Mouse (Mus musculus) midbrain, postnatal 0 days (tissue): Measurements from ENCODE around the gene Rora. TPM values are rescaled to one million over a fixed set of nuclear protein-coding genes. Genes with fewer than 3 reads are reported as not detected.
A peak's percentile ranks its signal among the peaks of the same experiment; 100 is the strongest.
"Not testable (repeated sequence)": the region's sequence is repeated elsewhere in the genome, so short reads cannot be mapped to it uniquely, and the experiment has no call there.

Source experiments
- ATAC-seq: fragments of 200-750 bp; cut with Nextera tagmentation; 2 replicates; pipeline ENCODE4 v1.8.0; 2017; ENCODE audit warnings: moderate number of reproducible peaks, mild to moderate bottlenecking, moderate TSS enrichment, moderate library complexity; ENCODE audit not compliant: low FRiP score
- DNase-seq: peaks from one replicate; pipeline ENCODE4 v3.0.0-alpha.2; 2015; ENCODE audit warnings: low spot score
- H3K27ac ChIP-seq: fragments of 300-500 bp; sonication (generic); 2 replicates; pipeline ENCODE4 v1.5.1; 2014; ENCODE audit warnings: low read depth, mild to moderate bottlenecking, low read length, mixed read lengths
- H3K27me3 ChIP-seq: fragments of 300-500 bp; sonication (generic); 2 replicates; pipeline ENCODE4 v1.6.1; 2014; ENCODE audit warnings: low read length, control low read depth, mixed read lengths; ENCODE audit not compliant: insufficient read depth
- H3K36me3 ChIP-seq: fragments of 300-500 bp; sonication (generic); 2 replicates; pipeline ENCODE4 v1.6.1; 2014; ENCODE audit warnings: low read length, control low read depth, mixed read lengths; ENCODE audit not compliant: insufficient read depth
- H3K4me1 ChIP-seq: fragments of 300-500 bp; sonication (generic); 2 replicates; pipeline ENCODE4 v1.6.1; 2014; ENCODE audit warnings: mild to moderate bottlenecking, control low read depth, antibody characterized with exemption, low read length, mixed read lengths; ENCODE audit not compliant: insufficient read depth
- H3K4me2 ChIP-seq: fragments of 300-500 bp; sonication (generic); 2 replicates; pipeline ENCODE4 v1.6.1; 2014; ENCODE audit warnings: low read depth, mild to moderate bottlenecking, low read length, mixed read lengths; ENCODE audit not compliant: poor library complexity, severe bottlenecking
- H3K4me3 ChIP-seq: fragments of 300-500 bp; sonication (generic); 2 replicates; pipeline ENCODE4 v1.5.1; 2014; ENCODE audit warnings: low read depth, mild to moderate bottlenecking, low read length, moderate library complexity
- H3K9ac ChIP-seq: fragments of 300-500 bp; sonication (generic); replicated peaks from 2 replicates; pipeline ENCODE4 v1.6.1; 2014; ENCODE audit warnings: mild to moderate bottlenecking, low read length, moderate library complexity, mixed read lengths; ENCODE audit not compliant: poor library complexity, severe bottlenecking
- H3K9me3 ChIP-seq: fragments of 300-500 bp; sonication (generic); 2 replicates; pipeline ENCODE4 v1.6.1; 2016; ENCODE audit warnings: low read length, control low read depth
- CTCF ChIP-seq: IDR thresholded peaks from 2 replicates; pipeline ENCODE4 v1.5.1; 2016; ENCODE audit warnings: antibody characterized with exemption, mild to moderate bottlenecking
- WGBS: fragments of 180-500 bp; shearing (Covaris S2); extraction: QIAGEN DNeasy Blood & Tissue Kit; methylation state at CpG from one replicate; pipeline ENCODE4 v1.1.7; 2014; 5-methylcytosine and 5-hydroxymethylcytosine counted together
- polyA plus RNA-seq: library from polyadenylated mRNA; unstranded; fragments of >200 nt; fragmentation: Nextera tagmentation; extraction: Ambion mirVana; gene quantifications from 2 replicates; pipeline ENCODE4 v1.2.1, GENCODE M21; 2015
- total RNA-seq: library from RNA; depleted of rRNA; stranded (reverse); fragments of >200 nt; gene quantifications from 2 replicates; pipeline ENCODE4 v1.2.3, GENCODE M21; 2014

Rora gene
- total and polyA plus RNA-seq, 2 experiments from 2014 or later: 28.2 to 49.6 TPM

DNA sequence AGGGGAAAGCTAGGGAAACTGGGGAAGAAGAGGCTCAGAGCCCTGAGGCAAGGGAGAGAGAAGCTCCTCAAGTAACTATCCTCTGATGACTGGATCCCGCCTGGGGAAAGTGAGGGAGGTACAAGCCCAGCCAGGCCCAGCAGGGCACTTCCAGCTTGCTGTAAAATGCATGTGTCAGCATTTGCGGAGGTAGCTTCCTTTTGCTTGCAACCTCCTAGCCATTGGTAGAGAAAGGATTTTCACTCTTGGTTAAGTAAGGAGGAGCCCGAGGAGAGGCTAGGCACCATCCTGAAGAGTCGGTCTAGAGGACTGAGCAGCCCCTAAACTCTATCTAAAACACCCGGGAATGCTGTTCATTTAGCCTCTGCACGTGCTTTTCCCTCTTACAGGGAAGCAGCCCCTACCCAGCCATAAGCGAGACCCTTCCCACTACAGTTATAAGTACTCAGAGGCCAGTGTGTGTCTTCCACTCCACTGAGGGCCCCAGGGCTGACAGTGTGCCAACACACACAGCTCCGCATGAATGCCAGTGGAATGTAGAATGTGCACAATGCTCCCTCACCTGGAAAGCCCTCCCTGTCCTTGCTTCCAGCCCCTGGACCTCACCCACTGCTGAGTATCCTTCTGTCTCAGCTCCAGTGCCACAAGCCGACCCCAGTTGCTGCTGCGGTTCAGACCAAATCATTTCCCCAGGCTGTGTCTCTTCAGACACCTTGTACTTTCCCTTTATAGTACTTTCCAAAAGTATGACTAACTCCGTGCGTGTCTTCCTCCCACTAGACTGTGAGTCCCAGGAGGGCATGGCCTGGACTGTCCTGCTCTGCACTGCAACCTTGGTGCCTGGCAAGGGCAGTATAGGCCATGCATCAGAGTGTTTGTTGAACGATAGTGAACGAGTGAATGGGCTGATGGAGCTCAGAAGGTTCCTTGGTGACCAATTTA is 431.4 kb downstream of the Rora start:
- H3K36me3 ChIP-seq: no peaks in the 10 kb centered on the region
- DNase-seq (no peak), ATAC-seq (no peak; the same call in 1 of the 2 replicates)
- H3K4me2 ChIP-seq: peak overlapping the region; percentile 3; the same call in 1 of the 2 replicates
- no peak overlapping the region for H3K4me3 ChIP-seq
- WGBS: 54% methylated on average over 14 of the region's 14 CpGs
- no peak for TF ChIP-seq CTCF
- H3K9ac ChIP-seq: no peak overlapping the region
- peak overlapping the region; percentile 51 for H3K27ac ChIP-seq
- 0 out of 2 replicates have a peak, but pooled peaks cover 4% of the 10 kb centered on the region for H3K4me1 ChIP-seq
- H3K9me3 ChIP-seq: no peaks in the 10 kb centered on the region
- no peaks in the 10 kb centered on the region for H3K27me3 ChIP-seq

- 0 out of 2 replicates have a peak, but pooled peaks cover 4% of the 10 kb centered on the region for H3K4me1 ChIP-seq
- H3K9me3 ChIP-seq: no peaks in the 10 kb centered on the region
- no peak overlapping the region for H3K9ac ChIP-seq
- no peak for DNase-seq
- H3K27me3 ChIP-seq: no peaks in the 10 kb centered on the region
- no peak for ATAC-seq
- 93% methylated on average over 4 of the region's 4 CpGs for WGBS
- no peak for TF ChIP-seq CTCF
- no peak overlapping the region for H3K4me2 ChIP-seq
- no peaks in the 10 kb centered on the region for H3K36me3 ChIP-seq
- no peak overlapping the region for H3K27ac ChIP-seq
- no peak overlapping the region for H3K4me3 ChIP-seq
These were observed 433.3 kb downstream of the Rora start for GRCm38 (mm10) chr9:69086844-69087243.

GRCm38 (mm10) chr9:69087325-69087724 is 433.7 kb downstream of the Rora start:
- no peaks in the 10 kb centered on the region for H3K9me3 ChIP-seq
- H3K27ac ChIP-seq: no peak overlapping the region
- H3K4me2 ChIP-seq: no peak overlapping the region
- WGBS: 96% methylated on average over 1 of the region's 1 CpGs
- H3K4me3 ChIP-seq: no peak overlapping the region
- H3K9ac ChIP-seq: no peak overlapping the region
- H3K36me3 ChIP-seq: no peaks in the 10 kb centered on the region
- TF ChIP-seq CTCF: no peak
- no peak for ATAC-seq
- DNase-seq: no peak
- H3K4me1 ChIP-seq: 0 out of 2 replicates have a peak, but pooled peaks cover 4% of the 10 kb centered on the region
- H3K27me3 ChIP-seq: no peaks in the 10 kb centered on the region

DNA sequence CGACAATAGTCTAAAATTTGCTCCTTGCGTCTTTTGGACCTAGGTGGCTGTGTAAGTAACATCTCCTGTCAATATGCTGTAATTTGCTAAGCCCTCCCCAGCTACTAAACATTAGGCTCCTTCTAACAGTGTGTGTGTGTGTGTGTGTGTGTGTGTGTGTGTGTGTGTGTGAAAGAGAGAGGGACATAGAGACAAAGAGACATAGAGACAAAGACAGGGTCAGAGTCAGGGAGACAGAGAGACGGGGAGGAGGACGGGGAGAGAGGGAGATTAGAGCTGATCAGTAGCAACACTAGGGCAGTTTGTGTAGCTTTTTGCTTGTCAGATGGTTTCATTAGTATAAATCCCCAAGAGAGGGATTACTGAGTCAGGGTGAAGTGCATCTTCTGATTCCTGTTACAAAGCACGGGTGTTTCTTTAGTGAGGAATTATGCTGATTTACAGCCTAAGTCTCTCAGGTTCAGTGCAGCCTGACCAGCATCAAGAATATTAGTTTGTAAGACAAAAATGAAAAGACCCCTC is 437.2 kb downstream of the Rora start:
- H3K9ac ChIP-seq: no peak overlapping the region
- no peaks in the 10 kb centered on the region for H3K27me3 ChIP-seq
- TF ChIP-seq CTCF: no peak
- no peak overlapping the region for H3K27ac ChIP-seq
- WGBS: 51% methylated on average over 5 of the region's 5 CpGs
- DNase-seq (no peak), ATAC-seq (no peak)
- no peak overlapping the region for H3K4me2 ChIP-seq
- H3K9me3 ChIP-seq: no peaks in the 10 kb centered on the region
- no peak overlapping the region for H3K4me3 ChIP-seq
- H3K4me1 ChIP-seq: no peaks in the 10 kb centered on the region
- no peaks in the 10 kb centered on the region for H3K36me3 ChIP-seq

- 59% methylated on average over 15 of the region's 15 CpGs for WGBS
- Histone ChIP-seq H3K4me2 (no peak overlapping the region), H3K27ac (no peak overlapping the region), H3K4me1 (no peaks in the 10 kb centered on the region), H3K27me3 (no peaks in the 10 kb centered on the region), H3K36me3 (no peaks in the 10 kb centered on the region), H3K9me3 (no peaks in the 10 kb centered on the region), H3K9ac (no peak overlapping the region), H3K4me3 (no peak overlapping the region)
- no peak for TF ChIP-seq CTCF
- DNase-seq (peak; percentile 60), ATAC-seq (no peak)
These were observed 438.8 kb downstream of the Rora start for GRCm38 (mm10) chr9:69092119-69093013.

DNA sequence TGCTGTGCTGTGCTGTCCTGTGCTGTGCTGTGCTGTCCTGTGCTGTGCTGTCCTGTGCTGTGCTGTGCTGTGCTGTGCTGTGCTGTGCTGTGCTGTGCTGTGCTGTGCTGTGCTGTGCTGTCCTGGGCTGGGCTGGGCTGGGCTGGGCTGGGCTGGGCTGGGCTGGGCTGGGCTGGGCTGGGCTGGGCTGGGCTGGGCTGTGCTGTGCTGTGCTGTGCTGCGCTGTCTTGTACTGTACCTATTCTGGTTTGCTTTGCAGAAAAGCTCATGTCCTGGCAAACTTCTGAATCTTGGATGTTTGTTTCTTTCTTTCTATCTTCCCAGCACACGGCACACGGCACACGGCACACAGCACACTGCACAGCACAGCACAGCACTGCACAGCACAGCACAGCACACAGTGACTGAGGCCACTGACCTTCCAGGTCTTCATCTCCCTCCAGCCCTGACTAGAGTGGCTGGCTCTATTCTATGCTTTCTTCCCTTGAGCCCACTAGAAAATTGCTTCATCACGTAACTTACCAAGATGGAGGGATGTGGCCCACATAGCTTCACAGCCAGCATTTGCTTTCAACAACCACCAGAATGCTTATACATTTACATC is 446.7 kb downstream of the Rora start:
- not testable (repeated sequence) for DNase-seq, H3K27me3 ChIP-seq
- 98% methylated on average over 5 of the region's 5 CpGs for WGBS

More for the DNA sequence above, 446.7 kb downstream of the Rora start:
- H3K36me3 ChIP-seq, H3K27ac ChIP-seq, H3K9me3 ChIP-seq, H3K9ac ChIP-seq, ATAC-seq, H3K4me1 ChIP-seq, H3K4me2 ChIP-seq, H3K4me3 ChIP-seq: not testable (repeated sequence)
